Mouse (Mus musculus): ENCODE measurements at regions not wholly inside any gene's neighbourhood (a gene's known extent, or its start where the extent isn't known, plus 50 kb on each side); places are given as distances from the start of the nearest gene placed in this dataset.
"Not testable (repeated sequence)": the region's sequence is repeated elsewhere in the genome, so short reads cannot be mapped to it uniquely, and the experiment has no call there.

DNA sequence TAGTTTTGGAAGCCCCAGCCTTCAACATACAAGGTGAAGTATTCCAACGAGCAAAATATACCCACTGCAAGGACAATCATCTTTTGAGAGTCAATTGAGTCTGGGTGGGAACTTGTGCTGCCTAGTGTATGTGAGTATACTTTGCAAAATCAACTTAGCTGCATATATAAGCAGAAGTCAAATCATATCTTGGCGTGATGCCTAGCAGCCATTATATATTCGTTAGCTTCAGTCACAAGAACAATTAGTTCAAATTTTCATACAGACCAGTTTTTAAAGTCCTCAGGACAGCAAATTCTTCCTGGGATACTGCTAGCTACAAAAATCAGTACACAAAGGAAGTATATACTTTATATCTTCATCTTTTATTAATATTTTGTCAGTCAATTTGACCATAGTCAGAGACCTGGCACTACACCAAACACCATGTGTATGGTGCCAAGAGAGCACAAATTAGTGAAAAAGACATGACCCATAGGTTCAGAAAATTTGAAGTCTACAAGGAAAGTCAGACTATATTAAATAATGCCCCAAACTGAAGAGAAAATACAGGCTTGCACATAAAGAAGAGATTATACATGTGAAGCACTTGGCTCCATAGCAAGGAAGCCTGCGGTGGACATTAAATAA, 120.5 kb upstream of the Creb1 start:
- no peak for DNase-seq (ENCODE audit: low read depth in 1 of 2, low spot score in 2 of 2)
- H3K36me3 ChIP-seq (ENCODE audit: control insufficient read depth, insufficient read depth, low read length) = no peaks in the 10 kb centered on the region
- TF ChIP-seq POLR2A (IDR thresholded peaks at IDR 0.05; ENCODE audit: low read depth, low read length) (no peak), CTCF (IDR thresholded peaks at IDR 0.05; ENCODE audit: extremely low read depth, insufficient read depth, insufficient read length, insufficient replicate concordance) (no peak)
- no peaks in the 10 kb centered on the region for H3K27me3 ChIP-seq (ENCODE audit: control insufficient read depth, insufficient read depth, low read length)
- H3K4me3 ChIP-seq (ENCODE audit: extremely low read depth, insufficient read depth, insufficient read length) = no peak overlapping the region
- WGBS = 90% methylated on average over 4 of the region's 4 CpGs
- H3K27ac ChIP-seq (ENCODE audit: insufficient read depth, low read length) = no peak overlapping the region
- H3K4me1 ChIP-seq (ENCODE audit: control insufficient read depth, insufficient read depth, insufficient read length) = no peaks in the 10 kb centered on the region

DNA sequence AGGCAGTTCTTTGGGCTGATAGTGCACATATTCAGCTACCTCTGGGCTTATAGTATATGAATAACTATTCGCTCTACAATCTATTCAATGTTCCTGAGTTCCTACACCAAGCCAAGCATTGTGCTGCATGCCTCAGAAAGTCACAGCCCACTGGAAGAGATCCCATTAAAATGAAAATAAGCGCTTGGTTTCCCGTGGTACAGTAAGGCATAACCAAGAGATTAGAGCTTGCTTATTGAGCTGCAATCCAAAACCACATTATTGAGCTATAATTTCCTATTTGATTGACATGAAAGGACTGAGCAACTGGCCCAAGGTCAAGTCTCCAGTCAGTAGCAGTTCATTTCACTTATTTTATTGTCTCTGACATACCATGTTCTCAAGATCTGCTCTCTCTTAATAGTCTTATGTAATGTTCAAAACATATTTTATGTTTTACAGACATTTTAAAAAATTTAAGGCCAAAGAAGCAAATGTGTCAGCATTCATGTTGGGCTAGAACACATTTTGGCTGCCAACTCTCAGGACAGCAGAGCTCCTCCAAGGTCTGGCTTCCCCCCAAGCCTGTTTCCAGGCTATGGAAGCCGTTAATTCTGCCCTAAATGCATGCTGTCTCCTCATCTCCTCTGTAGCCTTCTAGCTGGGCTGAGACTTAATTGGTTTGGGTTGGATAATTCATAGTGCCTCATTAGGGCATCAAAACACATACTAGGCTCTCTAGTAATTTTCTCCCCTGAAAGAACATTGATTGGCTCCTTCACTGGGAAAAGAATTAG, 123.5 kb upstream of the Creb1 start:
- no peaks in the 10 kb centered on the region for H3K4me1 ChIP-seq (ENCODE audit: control insufficient read depth, insufficient read depth, insufficient read length)
- WGBS = 81% methylated on average over 4 of the region's 4 CpGs
- H3K27me3 ChIP-seq (ENCODE audit: control insufficient read depth, insufficient read depth, low read length) = no peaks in the 10 kb centered on the region
- H3K4me3 ChIP-seq (ENCODE audit: extremely low read depth, insufficient read depth, insufficient read length) = no peak overlapping the region
- DNase-seq (ENCODE audit: low read depth in 1 of 2, low spot score in 2 of 2) = no peak
- no peaks in the 10 kb centered on the region for H3K36me3 ChIP-seq (ENCODE audit: control insufficient read depth, insufficient read depth, low read length)
- no peak overlapping the region for H3K27ac ChIP-seq (ENCODE audit: insufficient read depth, low read length)
- TF ChIP-seq CTCF (IDR thresholded peaks at IDR 0.05; ENCODE audit: extremely low read depth, insufficient read depth, insufficient read length, insufficient replicate concordance) = no peak
- TF ChIP-seq POLR2A (IDR thresholded peaks at IDR 0.05; ENCODE audit: low read depth, low read length) = no peak

DNA sequence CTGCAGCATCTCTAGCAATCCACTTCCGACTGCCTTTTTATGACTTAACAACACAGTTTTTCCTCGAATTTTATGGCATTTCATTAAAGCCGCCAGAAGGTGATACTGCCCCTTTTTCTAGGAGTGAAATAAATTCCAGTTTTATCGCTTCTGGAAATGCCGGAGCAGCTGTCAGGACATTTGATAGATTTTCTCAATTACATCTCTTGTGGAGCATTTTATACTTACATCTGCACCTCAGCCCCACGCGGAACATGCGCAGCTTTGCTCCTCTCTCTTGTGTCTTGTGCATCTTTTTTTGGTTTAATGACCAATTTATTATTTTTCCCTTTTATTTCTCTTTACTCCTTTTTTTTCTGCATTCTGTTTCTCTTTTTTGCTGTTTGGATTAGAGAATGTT, 140.9 kb upstream of the Creb1 start:
- 87% methylated on average over 8 of the region's 8 CpGs for WGBS
- DNase-seq (ENCODE audit: low read depth in 1 of 2, low spot score in 2 of 2) = no peak

DNA sequence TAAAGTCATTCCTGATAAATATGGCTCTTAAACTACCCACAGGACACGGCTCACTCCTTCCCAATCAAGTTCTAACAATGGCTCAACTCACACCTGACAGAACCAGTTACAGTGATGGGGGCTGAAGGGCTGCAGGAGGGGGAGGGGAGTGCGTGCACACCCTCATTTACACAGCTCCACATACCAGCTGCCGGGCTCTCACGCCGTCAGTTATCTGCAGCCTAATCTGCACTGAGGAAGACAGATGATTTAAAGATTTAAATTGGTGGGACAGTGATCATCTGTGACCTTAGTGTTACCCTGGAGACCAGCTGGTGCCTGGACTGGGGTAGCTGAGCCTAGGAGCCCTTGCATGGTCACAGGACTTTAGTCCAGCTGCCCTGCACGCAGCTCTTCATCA, 151.2 kb upstream of the Creb1 start:
- no peaks in the 10 kb centered on the region for H3K27me3 ChIP-seq (ENCODE audit: control insufficient read depth, insufficient read depth, low read length)
- TF ChIP-seq POLR2A (IDR thresholded peaks at IDR 0.05; ENCODE audit: low read depth, low read length) (no peak), CTCF (IDR thresholded peaks at IDR 0.05; ENCODE audit: extremely low read depth, insufficient read depth, insufficient read length, insufficient replicate concordance) (no peak)
- no peak overlapping the region for H3K4me3 ChIP-seq (ENCODE audit: extremely low read depth, insufficient read depth, insufficient read length)
- WGBS = 83% methylated on average over 6 of the region's 6 CpGs
- DNase-seq (ENCODE audit: low read depth in 1 of 2, low spot score in 2 of 2) = no peak
- no peaks in the 10 kb centered on the region for H3K36me3 ChIP-seq (ENCODE audit: control insufficient read depth, insufficient read depth, low read length)
- H3K4me1 ChIP-seq (ENCODE audit: control insufficient read depth, insufficient read depth, insufficient read length) = no peaks in the 10 kb centered on the region
- no peak overlapping the region for H3K27ac ChIP-seq (ENCODE audit: insufficient read depth, low read length)

More for the DNA sequence above, 140.9 kb upstream of the Creb1 start:
- TF ChIP-seq POLR2A (IDR thresholded peaks at IDR 0.05; ENCODE audit: low read depth, low read length) (no peak), CTCF (IDR thresholded peaks at IDR 0.05; ENCODE audit: extremely low read depth, insufficient read depth, insufficient read length, insufficient replicate concordance) (no peak)
- no peak overlapping the region for H3K4me3 ChIP-seq (ENCODE audit: extremely low read depth, insufficient read depth, insufficient read length)
- no peaks in the 10 kb centered on the region for H3K36me3 ChIP-seq (ENCODE audit: control insufficient read depth, insufficient read depth, low read length)
- H3K27ac ChIP-seq (ENCODE audit: insufficient read depth, low read length) = no peak overlapping the region
- H3K27me3 ChIP-seq (ENCODE audit: control insufficient read depth, insufficient read depth, low read length) = no peaks in the 10 kb centered on the region
- H3K4me1 ChIP-seq (ENCODE audit: control insufficient read depth, insufficient read depth, insufficient read length) = no peaks in the 10 kb centered on the region

DNA sequence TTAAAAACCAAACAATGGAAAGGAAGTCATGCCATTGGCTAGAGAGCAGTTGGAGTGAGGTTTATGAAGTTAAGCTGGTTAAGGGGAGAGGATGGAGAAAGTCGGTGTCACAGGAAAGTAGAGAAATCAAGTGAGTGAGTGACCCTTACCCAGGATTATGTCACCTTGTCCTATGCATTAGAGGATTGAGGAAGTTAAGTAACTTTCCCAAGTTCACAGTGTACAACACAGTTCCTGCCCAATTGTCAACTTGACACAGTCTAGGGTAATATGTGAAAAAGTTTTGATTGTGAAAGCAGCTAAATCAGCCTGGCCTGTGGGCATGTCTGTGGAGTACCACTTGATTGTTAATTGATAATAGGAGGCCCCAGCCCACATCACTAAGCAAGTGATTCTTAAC, 156.0 kb upstream of the Creb1 start:
- 41% methylated on average over 1 of the region's 1 CpGs for WGBS
- H3K27me3 ChIP-seq (ENCODE audit: control insufficient read depth, insufficient read depth, low read length); H3K27ac ChIP-seq (ENCODE audit: insufficient read depth, low read length): not testable (repeated sequence)

DNA sequence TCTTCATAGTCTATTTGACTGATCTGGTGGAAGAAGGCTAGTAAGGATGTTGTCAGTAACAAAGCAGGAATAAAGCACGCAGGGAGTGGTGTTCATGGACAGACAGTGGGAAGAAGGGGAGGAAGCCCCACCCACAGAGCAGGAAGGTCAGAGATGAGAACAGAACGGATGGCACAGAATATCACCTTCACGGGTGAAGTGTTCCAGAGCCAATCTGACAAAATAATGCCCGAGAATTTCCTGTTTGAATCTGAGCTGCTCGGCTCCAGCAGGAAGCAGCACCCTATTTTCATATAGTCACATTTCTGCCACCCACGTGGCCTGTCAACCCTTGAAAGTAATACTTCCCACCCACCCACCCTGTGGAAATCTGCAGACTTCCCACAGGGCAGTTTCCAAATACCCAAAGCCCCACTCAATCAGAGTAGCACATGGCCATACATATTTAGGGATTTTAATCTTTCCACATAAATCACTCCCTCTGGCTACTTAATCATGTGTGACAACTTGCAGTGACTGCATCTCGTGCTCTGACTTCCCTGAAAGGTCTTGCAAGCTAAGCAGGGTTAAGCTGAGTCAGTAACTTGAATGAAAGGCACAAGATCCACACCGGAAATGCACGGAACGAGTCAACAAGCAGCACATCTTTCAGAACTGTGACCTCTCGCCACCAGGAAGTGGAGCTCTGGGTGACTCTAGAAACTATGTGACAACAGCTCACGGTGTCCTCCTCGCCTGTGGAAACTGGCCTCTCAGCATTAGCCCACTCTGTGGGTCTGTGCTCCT, 158.0 kb upstream of the Creb1 start:
- 66% methylated on average over 13 of the region's 13 CpGs for WGBS
- no peaks in the 10 kb centered on the region for H3K36me3 ChIP-seq (ENCODE audit: control insufficient read depth, insufficient read depth, low read length)
- H3K4me3 ChIP-seq (ENCODE audit: extremely low read depth, insufficient read depth, insufficient read length) = no peak overlapping the region
- peak in 1 of 2 experiments; percentile 3 for DNase-seq (ENCODE audit: low read depth in 1 of 2, low spot score in 2 of 2)
- no peak overlapping the region for H3K27ac ChIP-seq (ENCODE audit: insufficient read depth, low read length)
- H3K4me1 ChIP-seq (ENCODE audit: control insufficient read depth, insufficient read depth, insufficient read length) = no peaks in the 10 kb centered on the region
- H3K27me3 ChIP-seq (ENCODE audit: control insufficient read depth, insufficient read depth, low read length) = no peaks in the 10 kb centered on the region
- TF ChIP-seq CTCF (IDR thresholded peaks at IDR 0.05; ENCODE audit: extremely low read depth, insufficient read depth, insufficient read length, insufficient replicate concordance) = no peak
- TF ChIP-seq POLR2A (IDR thresholded peaks at IDR 0.05; ENCODE audit: low read depth, low read length) = no peak

More for the DNA sequence above, 156.0 kb upstream of the Creb1 start:
- not testable (repeated sequence) for H3K4me1 ChIP-seq (ENCODE audit: control insufficient read depth, insufficient read depth, insufficient read length); DNase-seq (ENCODE audit: low read depth in 1 of 2, low spot score in 2 of 2); H3K4me3 ChIP-seq (ENCODE audit: extremely low read depth, insufficient read depth, insufficient read length); H3K36me3 ChIP-seq (ENCODE audit: control insufficient read depth, insufficient read depth, low read length)

Data from spleen, adult 2 months (tissue).